Mouse (Mus musculus) lung, postnatal 10 days (tissue): ENCODE results near the gene 4932438H23Rik.

ENCODE experiments used
- DNase-seq: peaks from one replicate; pipeline ENCODE4 v3.0.0; 2021

Gene 4932438H23Rik

DNA sequence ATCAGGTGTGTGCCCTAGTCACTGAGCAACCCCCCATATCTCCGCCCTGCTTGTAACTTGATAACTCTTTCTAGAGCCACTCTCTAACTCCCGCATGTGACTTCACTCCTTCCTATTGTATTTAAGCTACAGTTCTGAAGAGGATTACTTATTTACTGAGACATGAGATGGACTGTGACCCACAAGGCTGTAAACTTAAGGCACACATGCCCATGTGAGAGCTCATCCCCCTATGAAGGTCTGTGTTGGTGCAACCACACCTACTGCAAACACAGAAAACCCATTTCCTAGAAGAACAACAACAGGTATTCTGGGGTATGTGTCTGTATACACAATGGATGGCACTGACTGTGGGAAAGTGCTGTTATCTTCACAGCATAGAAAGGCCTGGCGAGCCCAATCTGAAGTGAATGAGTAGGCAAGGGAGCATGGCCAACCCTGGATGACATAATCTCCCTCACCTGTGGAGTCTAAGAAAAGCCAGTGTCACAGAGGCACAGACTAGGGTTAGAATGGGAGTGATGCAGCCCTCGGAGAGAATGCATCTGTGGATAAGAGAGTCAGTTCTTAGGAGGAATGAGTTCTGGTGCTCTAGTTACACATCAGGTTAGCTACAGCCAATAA is 89.9 kb downstream of the 4932438H23Rik start:
- DNase-seq = no peak
